Mouse (Mus musculus) heart, postnatal 25 days (tissue): ENCODE data around the gene Igdcc4. TPM values are rescaled to one million over a fixed set of nuclear protein-coding genes. Genes with fewer than 3 reads are reported as not detected.

Source experiments
- DNase-seq: peaks from one replicate; pipeline ENCODE4 v3.0.0; 2022; ENCODE audit warnings: low spot score
- intact Hi-C: fragments of 180-260 bp; cut with DNase I; formaldehyde crosslinking; loops from one replicate; pipeline ENCODE4 v1.15.1; 2025
- total RNA-seq, 2 experiments: library from RNA; stranded (reverse); gene quantifications; 2 replicates each; pipeline ENCODE4 v1.2.3; 2021

Gene Igdcc4
- total RNA-seq, 2 experiments from 2014 or later = 8.9 to 10.3 TPM

DNA sequence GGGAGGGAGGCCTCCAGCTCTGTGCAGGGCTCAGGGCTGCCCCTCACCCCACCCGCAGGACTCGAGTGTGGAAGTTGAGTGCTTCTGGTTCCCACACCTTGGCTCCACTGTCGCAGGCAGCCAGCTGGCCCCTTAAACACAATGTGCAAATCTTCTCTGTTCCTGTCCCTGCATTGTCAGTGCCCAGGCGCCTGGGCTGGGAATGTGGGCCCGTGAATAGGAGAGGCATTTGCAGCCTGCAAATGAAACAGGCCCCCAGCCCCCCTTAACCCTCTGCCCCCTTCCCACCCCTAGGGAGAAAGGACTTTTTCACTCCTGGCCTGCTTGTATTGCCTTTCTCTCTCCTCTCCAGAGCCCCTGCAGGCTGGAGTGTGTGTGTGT is 52.0 kb downstream of the Igdcc4 start:
- intact Hi-C loops = no loop called here
- no peak for DNase-seq

- intact Hi-C loops = no loop called here
- DNase-seq = no peak
These were observed 53.6 kb downstream of the Igdcc4 start for GRCm38 (mm10) chr9:65154692-65155455.

DNA sequence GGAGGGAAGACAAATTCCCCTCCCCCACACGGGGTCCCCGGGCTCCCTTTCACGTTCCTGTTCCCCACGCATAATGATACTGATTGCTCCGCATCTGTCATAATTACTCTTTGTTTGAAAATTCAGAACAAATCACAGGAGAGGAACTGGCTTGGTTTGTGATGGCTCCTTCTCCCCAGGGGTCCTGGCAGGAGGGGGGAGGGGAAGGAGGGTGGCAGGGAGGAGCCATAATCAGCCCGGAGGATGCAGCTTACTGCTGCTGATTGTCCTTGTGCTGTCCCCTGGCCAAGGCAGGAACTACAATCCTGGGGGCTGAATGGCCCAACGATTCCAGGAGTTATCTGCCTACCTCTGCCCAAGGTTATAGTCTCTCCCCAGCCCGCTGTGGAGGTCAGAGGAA is 55.3 kb downstream of the Igdcc4 start:
- DNase-seq = no peak
- intact Hi-C loops = no loop called here

DNA sequence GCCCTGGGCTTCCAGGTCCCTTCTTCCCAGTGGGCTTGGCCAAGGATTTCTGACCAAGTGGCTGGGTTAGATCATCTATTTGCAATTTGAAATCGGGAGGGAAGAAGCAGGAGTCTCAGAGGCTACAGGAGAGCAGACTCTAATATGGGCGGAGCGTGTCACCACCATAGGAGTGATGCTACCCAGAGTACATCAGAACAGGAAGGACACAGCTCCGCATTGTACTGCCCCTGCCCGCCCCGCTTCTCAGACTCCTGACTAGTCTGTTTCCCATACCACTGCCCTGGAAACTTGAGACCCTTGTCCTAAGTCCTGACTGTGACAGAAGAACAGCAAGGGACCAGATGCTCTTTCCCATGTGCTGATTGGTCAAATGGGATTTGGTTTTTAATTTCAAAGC is 56.3 kb downstream of the Igdcc4 start:
- intact Hi-C loops = no loop called here

GRCm38 (mm10) chr9:65161188-65161587 is 59.9 kb downstream of the Igdcc4 start:
- intact Hi-C loops = no loop called here
- no peak for DNase-seq

More for the DNA sequence above, 56.3 kb downstream of the Igdcc4 start:
- no peak for DNase-seq

DNA sequence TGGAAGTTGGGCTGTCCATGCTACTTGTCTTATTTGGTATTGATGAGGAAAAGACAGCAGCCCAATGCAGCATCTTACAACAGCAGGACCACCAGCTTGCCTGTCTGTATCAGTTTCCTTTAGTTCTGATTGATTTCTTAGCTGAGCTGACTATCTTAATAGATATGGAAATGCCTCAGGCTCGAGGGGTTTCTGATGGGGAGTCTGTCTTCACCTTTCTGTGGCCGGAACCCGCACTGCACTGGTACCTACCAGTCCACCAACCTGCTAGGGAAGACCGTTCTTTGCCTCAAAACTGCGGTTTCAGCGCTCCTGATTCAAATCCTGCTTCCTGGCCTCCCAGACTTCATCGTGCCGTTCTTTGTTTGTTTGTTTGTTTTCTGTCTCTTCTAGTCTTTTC is 60.6 kb downstream of the Igdcc4 start:
- intact Hi-C loops = no loop called here
- no peak for DNase-seq

DNA sequence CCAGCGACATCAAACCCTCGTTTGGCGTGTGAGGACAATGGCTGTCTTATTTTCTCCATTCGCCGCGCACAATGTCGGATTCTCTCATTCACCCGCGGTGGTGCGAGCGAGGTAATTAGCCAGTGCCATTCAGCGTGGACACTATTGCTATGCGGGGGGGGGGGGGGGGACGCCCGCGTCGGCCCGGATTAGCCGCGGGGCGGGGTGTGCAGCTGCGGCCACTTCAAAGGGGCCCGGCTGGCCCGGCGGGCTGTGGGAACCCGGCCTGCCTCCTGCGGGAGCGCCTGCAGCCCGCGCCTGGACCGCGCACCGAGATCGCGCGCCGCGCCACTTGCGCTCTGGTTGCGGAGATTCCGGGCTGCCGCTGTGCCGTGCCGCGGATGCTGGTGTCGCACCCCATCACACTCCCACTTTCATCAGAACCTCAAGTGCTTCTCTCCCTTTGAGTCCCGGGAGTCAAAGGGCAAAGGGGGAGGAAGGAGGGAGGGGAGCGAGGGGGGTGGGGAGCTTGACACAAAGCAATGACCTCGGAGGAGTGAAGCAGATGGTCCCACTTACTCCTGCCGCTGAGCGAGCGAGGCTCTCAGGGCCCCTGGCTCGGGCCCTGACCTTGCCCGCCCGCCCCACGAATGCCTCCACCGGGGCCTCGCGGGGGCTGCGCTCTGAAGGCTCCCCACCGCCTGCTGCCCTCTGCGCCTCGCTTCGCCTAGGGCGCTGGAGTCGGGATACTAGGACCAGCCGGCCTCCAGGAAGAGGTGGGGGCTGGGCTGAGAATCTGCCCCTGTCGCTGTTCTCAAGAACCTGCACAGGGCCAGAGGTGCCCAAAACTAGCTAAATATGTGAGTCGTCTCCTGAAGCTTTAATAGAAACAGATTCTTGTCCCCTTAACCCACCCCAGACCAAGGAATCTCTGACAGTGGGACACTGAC is 61.7 kb downstream of the Igdcc4 start:
- intact Hi-C loops = no loop called here
- DNase-seq = no peak

DNA sequence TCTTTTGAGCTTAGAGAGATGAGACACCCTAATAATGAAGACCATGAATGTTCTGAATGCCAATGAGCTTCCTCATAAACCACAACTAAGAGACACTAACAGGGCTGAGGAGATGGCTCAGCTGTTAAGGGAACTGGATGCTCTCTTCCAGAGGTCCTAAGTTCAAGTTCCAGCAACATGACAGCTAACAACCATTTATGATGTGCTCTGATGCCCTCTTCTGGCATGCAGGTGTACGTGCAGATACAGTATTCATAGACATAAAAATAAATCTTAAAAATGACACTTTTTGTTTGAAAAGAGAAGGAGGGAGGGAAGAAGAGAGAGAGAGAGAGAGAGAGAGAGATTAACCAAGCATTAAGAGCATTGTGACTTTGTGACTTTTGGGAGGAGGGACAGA is 63.6 kb downstream of the Igdcc4 start:
- intact Hi-C loops = no loop called here
- DNase-seq = no peak

- DNase-seq = no peak
- intact Hi-C loops = no loop called here
These were observed 65.1 kb downstream of the Igdcc4 start for GRCm38 (mm10) chr9:65166386-65166785.

DNA sequence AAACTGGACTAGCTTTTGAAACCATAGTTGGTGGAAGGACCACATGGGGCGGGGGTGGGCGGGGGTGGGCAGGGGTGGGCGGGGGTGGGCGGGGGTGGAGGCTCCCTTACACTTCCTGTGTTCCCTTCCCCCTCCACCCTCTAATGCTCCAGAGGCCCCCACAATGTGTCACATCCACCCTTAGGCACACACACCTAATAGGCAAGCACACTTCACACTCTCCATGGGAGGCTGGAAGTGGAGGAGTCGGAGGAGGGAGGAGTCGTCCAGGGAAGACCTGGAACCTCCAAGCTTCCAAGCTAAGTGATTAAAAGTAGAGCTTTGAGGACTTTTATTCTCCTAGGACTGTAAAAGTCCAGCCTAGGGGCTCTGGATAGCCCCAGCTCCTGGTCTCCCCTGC is 67.2 kb downstream of the Igdcc4 start:
- intact Hi-C loops = no loop called here
- no peak for DNase-seq

- intact Hi-C loops = no loop called here
- no peak for DNase-seq
These were observed 67.7 kb downstream of the Igdcc4 start for GRCm38 (mm10) chr9:65168952-65169351.

DNA sequence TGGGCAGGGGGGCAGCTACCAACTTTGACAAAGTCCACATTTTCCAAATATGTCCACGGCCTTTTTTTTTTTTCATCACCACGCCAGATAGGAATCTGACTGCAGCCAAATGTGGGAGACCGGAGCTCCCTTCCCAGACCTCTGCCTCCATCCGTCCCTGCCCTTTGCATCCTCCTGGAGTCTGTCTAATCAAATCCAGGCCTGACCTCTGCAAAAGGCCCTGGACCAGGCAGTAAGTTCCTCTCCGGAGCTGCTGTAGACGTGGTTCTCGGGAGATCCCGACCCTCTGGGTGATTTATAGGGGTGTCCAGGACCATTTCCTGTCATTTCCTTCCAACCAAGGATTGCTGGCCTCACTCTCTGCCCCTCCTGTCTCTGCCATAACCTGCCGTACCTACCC is 71.4 kb downstream of the Igdcc4 start:
- DNase-seq = no peak
- intact Hi-C loops = no loop called here

DNA sequence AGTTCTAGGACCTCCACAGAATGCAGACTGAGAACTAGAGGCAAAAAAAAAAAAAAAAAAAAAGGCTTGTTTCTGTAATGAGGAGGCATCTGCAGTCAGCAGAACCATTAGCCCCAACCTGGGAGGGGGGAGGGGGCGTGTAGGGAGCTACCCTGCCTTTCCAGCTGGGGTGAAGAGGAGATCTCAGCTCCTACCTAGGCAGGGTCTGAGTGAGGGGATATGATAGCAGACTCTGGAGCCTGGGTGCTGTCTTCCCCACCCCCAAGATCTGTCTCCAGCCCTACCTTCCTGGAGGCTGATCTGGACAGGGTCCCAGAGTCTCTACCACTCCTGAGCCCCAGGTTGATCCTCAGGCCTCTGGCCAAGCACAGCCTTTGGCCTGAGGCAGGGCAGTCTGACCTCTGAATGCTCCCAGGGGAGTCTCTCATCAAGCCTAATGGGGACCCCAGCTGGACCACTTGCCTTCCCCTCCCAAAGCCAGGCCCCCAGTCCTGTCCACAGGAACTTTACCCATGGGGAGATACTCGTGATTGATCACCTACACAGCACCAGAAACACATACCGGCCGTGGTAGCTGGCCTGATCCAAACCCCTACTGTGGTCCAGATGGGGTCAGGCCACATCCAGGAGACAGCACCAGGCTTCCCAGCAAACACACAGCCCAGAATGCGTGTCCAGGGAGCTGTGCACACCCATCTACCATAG is 74.1 kb downstream of the Igdcc4 start:
- no peak for DNase-seq
- intact Hi-C loops = no loop called here

GRCm38 (mm10) chr9:65175939-65176871 is 74.9 kb downstream of the Igdcc4 start:
- intact Hi-C loops = no loop called here
- DNase-seq = no peak

GRCm38 (mm10) chr9:65177497-65177896 is 76.2 kb downstream of the Igdcc4 start:
- DNase-seq = no peak
- intact Hi-C loops = no loop called here

DNA sequence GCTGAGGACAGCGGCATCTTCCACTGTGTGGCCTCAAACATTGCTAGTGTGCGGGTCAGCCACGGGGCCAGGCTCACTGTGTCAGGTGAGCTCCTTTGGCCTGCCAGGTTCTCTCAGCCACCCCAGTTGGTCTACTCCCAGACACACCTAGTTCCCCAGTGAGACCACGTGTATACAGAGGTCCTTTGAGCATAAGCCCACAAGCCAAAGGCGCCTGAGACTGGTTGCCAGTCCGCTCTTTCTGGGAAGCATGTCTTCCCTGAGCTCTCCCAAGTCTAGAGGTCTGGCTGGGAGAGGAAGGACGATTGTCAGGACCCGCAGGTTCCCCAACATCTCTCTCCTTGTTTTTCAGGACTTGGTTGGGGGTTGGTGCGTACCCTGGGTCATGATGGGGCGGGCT is 76.6 kb downstream of the Igdcc4 start:
- no peak for DNase-seq
- intact Hi-C loops = no loop called here

- intact Hi-C loops = no loop called here
- no peak for DNase-seq
These were observed 77.3 kb downstream of the Igdcc4 start for GRCm38 (mm10) chr9:65178336-65179213.

DNA sequence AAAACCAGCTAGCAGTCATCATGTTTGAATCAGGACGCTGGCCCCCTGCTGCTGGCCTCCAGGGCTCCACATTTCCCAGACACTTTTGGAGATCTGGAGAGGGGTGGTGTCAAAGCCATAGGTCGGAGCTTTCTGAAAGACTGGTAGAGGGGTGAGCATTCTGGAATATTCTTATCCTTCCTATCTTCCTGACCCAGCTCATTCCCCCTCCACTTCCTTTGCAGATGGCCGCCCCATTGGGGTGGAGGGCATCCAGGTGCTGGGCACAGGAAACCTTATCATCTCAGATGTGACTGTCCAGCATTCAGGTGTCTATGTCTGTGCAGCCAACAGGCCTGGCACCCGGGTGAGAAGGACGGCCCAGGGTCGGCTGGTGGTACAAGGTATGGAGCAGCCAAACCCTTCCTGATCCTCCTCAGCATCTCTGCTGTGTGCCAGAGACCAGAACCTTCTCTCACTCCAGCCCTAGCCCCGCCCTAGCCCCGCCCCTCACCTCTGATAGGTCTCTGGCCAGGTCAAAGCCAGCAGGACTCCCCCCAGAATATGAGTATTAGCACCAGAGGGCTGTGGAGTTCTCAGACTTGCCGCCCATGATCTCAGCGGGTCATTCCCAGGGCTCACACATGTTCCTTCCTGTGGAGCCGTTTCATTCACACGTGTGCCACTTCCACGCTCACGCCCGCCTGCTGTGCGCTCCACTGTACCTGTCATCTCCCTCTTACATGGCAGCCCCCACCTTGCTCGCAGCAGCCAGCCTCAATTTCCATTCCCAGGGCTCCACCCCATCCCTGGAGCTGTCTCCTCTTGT is 78.7 kb downstream of the Igdcc4 start:
- no peak for DNase-seq
- intact Hi-C loops = no loop called here
